Mouse (Mus musculus): ENCODE measurements around the gene Syde2. TPM values are rescaled to one million over a fixed set of nuclear protein-coding genes. Genes with fewer than 3 reads are reported as not detected.

Syde2 gene
- polyA plus RNA-seq, 1 experiment from 2014 or later: 1.7 TPM

DNA sequence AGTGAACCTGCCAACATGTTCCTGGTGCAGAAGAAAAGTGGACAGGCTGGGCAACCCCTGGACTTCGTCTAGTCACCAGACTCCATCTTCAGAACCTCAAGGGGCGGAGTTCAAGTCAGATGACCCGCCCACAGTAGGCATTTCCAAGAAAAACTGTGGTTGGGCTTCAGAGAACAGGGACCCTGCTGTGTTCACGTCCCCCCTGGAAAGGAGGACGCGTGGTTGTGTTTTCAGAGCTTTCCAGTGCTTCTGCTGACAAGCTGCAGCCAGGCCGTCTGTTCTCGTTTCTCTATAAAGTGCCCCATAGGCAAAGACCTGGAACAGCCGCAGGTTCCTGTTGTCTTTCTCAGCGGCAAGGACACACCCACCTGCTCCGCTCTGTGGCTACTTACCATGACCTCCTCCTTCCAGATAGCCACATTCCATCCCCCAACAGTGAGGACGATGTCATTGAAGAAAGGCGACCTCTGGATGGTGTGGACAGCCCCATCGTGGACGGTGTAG lies 60.1 kb downstream of the Syde2 start:
- Histone ChIP-seq H3K27me3 (no peaks in the 10 kb centered on the region), H3K4me3 (no peak overlapping the region), H3K36me3 (no peaks in the 10 kb centered on the region), H3K4me2 (peak overlapping the region; percentile 22), H3K9me3 (no peaks in the 10 kb centered on the region), H3K27ac (no peak overlapping the region), H3K9ac (no peak overlapping the region), H3K4me1 (peaks cover 12% of the 10 kb centered on the region)
- WGBS: 26% methylated on average over 15 of the region's 15 CpGs
- peak; percentile 72 for ATAC-seq (ENCODE audit: insufficient number of reproducible peaks, low FRiP score, low TSS enrichment, low read depth)

DNA sequence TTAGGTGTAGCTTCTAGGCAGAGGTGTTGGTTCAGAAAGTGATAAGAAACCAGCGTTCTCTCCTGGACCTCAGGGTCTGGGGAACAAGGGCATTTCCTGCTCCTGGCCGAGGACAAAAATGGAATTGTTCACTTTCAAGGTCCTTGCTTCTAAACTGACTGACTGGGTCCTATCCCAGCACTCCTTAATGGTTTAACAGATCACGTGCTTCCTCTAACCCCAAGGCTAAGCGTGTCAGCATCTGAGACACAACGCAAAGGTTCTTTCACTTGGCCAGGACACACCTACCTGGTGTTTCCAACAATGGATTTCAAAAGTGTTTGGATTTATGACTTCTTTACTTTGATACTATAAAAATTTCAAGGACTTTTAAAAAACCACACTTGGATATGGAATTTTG lies 62.3 kb downstream of the Syde2 start:
- Histone ChIP-seq H3K4me3 (no peak overlapping the region), H3K27ac (no peak overlapping the region), H3K9me3 (no peaks in the 10 kb centered on the region), H3K4me1 (peaks cover 15% of the 10 kb centered on the region), H3K36me3 (no peaks in the 10 kb centered on the region), H3K9ac (no peak overlapping the region), H3K4me2 (no peak overlapping the region), H3K27me3 (no peaks in the 10 kb centered on the region)
- WGBS: 73% methylated on average over 5 of the region's 5 CpGs
- no peak for ATAC-seq (ENCODE audit: insufficient number of reproducible peaks, low FRiP score, low TSS enrichment, low read depth)

DNA sequence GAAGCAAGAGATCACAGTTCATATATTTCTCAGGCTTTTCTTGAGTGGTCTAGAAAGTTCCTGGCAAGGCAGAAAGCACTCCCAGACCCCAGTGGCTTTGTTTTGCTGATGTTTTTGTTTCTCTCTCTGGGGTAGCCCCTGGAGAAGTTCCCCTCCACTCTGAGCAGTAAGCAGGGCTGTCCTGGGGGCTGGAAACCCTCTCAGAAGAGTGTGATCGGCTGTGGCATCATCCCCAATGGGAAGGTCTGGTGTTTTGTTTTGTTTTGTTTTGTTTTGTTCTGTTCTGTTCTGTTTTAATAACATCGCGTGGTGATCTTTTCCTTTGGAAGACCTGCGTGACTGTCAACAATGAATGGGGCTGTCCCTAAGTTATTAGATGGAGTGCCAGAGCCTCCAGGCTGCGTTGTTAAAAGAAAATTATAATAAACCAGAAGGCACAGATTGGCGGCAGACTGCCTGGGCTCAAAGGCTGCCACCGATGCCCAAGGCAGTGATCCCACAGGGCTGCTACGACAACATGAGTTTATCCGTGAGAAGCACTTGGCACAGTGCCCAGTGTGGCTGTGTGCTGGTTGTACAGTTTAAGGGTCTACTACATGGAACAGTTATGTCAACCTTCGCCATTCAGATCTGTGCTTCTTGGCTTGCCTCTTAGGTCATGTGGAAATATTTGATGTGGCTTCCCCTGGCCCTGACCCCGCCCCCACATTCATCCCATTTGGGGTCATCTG lies 63.8 kb downstream of the Syde2 start:
- Histone ChIP-seq H3K4me2 (no peak overlapping the region), H3K36me3 (no peaks in the 10 kb centered on the region), H3K9ac (no peak overlapping the region), H3K4me3 (no peak overlapping the region), H3K27me3 (no peaks in the 10 kb centered on the region), H3K4me1 (peaks cover 15% of the 10 kb centered on the region), H3K9me3 (no peaks in the 10 kb centered on the region), H3K27ac (no peak overlapping the region)
- no peak for ATAC-seq (ENCODE audit: insufficient number of reproducible peaks, low FRiP score, low TSS enrichment, low read depth)
- 36% methylated on average over 11 of the region's 11 CpGs for WGBS

DNA sequence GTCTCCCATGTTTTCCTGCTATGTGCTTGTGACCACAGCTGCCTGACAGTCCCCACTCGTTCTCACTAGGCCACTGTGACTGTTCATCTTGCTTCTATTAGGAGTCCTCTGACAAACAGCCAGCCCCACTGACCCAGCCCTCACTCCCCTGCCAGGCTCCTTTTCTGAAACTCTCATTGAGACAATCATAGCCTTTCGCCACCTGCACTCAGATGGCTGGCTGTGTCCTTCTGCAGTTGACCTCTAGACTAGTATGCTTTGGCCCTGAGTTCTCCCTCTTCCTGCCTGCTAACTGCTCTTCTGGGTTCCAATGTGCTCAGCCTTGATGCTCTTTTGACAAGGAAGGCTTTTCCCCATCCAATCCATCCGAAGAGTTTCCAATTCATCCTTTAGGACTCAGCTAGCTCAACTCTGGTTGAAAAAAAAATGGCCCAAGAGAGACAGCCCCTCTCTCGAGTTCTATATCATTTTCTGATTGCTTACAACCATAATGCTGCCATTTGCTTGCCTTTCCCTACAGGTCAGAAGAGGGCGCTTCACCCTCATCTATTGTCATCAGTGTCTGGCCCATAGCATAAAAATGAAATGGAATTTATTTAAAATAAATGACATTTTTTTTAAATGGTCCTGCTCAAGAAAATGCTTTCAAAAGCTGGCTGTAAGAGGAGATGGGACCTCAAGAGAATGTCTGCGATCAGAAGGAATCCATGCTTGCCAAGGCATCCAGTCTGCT lies 65.6 kb downstream of the Syde2 start:
- H3K9me3 ChIP-seq: no peaks in the 10 kb centered on the region
- H3K27ac ChIP-seq: no peak overlapping the region
- no peak overlapping the region for H3K9ac ChIP-seq
- no peak overlapping the region for H3K4me2 ChIP-seq
- no peak for ATAC-seq (ENCODE audit: insufficient number of reproducible peaks, low FRiP score, low TSS enrichment, low read depth)
- H3K36me3 ChIP-seq: no peaks in the 10 kb centered on the region
- no peaks in the 10 kb centered on the region for H3K27me3 ChIP-seq
- WGBS: 61% methylated on average over 6 of the region's 6 CpGs
- H3K4me1 ChIP-seq: peaks cover 9% of the 10 kb centered on the region
- no peak overlapping the region for H3K4me3 ChIP-seq

DNA sequence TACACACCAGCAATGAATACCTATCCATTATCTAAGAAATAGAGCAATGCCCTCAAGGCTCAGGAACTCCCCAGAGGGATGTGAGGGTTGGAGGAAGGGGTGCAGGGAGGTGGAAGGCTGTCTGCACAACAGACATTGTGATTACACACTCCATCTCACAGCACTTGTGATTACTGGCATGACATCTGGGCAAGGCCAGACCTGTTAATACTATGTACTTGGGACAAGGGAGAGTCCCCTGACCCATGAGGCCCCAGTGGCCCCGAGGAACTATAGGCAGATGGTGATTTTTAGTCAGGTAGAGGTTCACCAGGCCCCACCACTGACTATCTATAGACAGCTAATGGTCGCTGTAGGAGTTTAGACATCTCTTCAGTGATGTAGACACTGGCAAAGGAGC lies 66.2 kb downstream of the Syde2 start:
- Histone ChIP-seq H3K9me3 (no peaks in the 10 kb centered on the region), H3K9ac (no peak overlapping the region), H3K27me3 (no peaks in the 10 kb centered on the region), H3K4me1 (peaks cover 9% of the 10 kb centered on the region), H3K4me3 (no peak overlapping the region), H3K36me3 (no peaks in the 10 kb centered on the region), H3K4me2 (no peak overlapping the region), H3K27ac (no peak overlapping the region)
- WGBS: 77% methylated on average over 2 of the region's 2 CpGs
- no peak for ATAC-seq (ENCODE audit: insufficient number of reproducible peaks, low FRiP score, low TSS enrichment, low read depth)

DNA sequence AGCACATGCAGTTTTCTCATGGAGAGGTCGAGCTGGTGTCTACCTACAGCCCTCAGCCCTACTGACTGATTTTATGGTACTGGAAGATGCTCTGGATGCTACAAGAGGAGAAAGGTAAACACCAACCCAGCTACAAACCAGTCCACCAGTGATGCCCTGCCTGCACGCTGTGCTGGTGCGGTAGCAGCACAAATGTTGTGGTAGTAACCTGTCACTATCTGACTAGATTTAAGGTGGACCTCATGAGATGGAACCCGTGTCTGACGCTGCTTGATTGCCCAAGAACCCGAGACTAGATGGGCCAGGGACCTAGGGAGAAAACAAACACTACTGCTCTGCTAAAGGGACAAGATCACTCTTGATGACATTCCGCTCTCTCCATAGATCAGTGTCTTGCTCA lies 69.5 kb downstream of the Syde2 start:
- Histone ChIP-seq H3K4me1 (peaks cover 11% of the 10 kb centered on the region; the same call in 1 of the 2 replicates), H3K9me3 (no peaks in the 10 kb centered on the region), H3K9ac (no peak overlapping the region), H3K4me3 (no peak overlapping the region), H3K27ac (no peak overlapping the region), H3K4me2 (no peak overlapping the region), H3K36me3 (no peaks in the 10 kb centered on the region), H3K27me3 (no peaks in the 10 kb centered on the region)
- ATAC-seq (ENCODE audit: insufficient number of reproducible peaks, low FRiP score, low TSS enrichment, low read depth): no peak
- WGBS: 77% methylated on average over 7 of the region's 7 CpGs

DNA sequence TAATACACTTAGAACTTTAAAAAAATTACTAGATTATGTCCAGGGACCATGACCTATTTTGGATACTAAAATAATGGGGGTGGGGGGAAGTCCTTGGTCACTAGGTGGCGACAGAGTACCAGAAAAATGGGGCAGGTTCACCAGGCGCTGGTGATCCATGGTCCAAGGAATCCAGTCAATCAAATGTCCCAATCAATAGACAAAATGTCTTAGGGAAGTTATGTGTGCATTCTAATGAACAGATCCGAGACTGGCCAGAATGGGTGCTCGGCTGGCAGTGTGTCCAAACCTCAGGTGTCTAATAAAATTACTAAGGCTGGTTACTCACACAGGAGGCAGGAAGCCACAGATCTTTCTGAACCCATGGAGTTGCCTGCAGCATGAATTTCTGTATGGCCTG lies 70.6 kb downstream of the Syde2 start:
- H3K36me3 ChIP-seq: no peaks in the 10 kb centered on the region
- H3K9me3 ChIP-seq: no peaks in the 10 kb centered on the region
- no peak for ATAC-seq (ENCODE audit: insufficient number of reproducible peaks, low FRiP score, low TSS enrichment, low read depth)
- H3K9ac ChIP-seq: no peak overlapping the region
- H3K4me1 ChIP-seq: peaks cover 6% of the 10 kb centered on the region; the same call in 1 of the 2 replicates
- H3K27ac ChIP-seq: no peak overlapping the region
- H3K4me2 ChIP-seq: no peak overlapping the region
- WGBS: 18% methylated on average over 4 of the region's 4 CpGs
- no peak overlapping the region for H3K4me3 ChIP-seq
- no peaks in the 10 kb centered on the region for H3K27me3 ChIP-seq

DNA sequence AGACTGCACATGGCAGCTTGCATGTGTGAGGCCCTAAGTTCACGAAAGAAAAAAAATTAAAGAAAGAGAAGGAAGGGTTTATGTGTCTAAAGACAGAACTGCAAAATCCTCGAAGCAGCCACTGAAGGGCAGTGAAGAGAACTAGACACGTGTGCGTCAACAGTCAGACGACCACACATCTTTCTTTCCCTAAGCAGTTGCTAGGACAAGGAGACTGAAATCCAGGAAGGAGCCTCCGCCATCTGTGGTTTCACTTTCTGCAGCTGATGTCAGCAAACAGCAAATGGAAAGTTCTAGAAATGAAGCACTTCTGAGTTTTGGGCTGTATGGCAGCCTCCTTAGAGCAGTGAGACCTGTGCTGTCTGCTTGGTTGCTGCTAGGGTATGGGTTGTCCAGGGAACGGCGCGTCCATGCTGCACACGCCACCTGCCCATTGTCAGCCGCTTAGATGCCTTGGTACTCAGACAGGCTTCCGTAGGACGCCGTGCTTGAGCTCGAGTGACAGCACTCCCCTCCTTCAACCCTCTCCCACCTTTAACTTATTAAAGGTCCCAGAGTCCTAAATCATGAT lies 71.8 kb downstream of the Syde2 start:
- no peak for ATAC-seq (ENCODE audit: insufficient number of reproducible peaks, low FRiP score, low TSS enrichment, low read depth)
- Histone ChIP-seq H3K9me3 (no peaks in the 10 kb centered on the region), H3K36me3 (no peaks in the 10 kb centered on the region), H3K4me2 (no peak overlapping the region), H3K4me1 (peaks cover 6% of the 10 kb centered on the region; the same call in 1 of the 2 replicates), H3K4me3 (no peak overlapping the region), H3K9ac (no peak overlapping the region), H3K27ac (no peak overlapping the region), H3K27me3 (no peaks in the 10 kb centered on the region)
- WGBS: 60% methylated on average over 15 of the region's 15 CpGs

DNA sequence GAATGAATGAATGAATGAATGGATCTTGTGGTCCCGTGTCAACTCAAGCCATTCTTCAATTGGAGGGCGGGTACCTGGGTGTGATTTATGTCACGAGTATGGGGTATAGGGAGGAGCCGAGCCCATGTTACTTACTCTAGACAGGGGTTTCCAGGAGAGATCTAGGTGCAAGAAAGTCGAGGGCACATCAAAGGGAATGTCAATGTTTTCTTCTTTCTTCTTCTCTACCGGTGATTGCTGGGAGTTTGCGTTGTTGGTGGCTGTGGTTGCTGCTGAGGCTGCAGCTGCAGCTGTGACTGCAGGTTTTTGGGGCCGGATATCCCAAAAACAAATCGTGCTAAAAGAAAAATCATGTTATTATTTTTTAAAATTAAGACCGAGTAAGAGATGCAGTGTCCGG lies 75.5 kb downstream of the Syde2 start:
- Histone ChIP-seq H3K9me3 (no peaks in the 10 kb centered on the region), H3K27ac (no peak overlapping the region), H3K36me3 (no peaks in the 10 kb centered on the region), H3K4me1 (peaks cover 6% of the 10 kb centered on the region; the same call in 1 of the 2 replicates), H3K27me3 (no peaks in the 10 kb centered on the region), H3K4me2 (no peak overlapping the region), H3K4me3 (no peak overlapping the region), H3K9ac (no peak overlapping the region)
- WGBS: 87% methylated on average over 11 of the region's 11 CpGs
- no peak for ATAC-seq (ENCODE audit: insufficient number of reproducible peaks, low FRiP score, low TSS enrichment, low read depth)

DNA sequence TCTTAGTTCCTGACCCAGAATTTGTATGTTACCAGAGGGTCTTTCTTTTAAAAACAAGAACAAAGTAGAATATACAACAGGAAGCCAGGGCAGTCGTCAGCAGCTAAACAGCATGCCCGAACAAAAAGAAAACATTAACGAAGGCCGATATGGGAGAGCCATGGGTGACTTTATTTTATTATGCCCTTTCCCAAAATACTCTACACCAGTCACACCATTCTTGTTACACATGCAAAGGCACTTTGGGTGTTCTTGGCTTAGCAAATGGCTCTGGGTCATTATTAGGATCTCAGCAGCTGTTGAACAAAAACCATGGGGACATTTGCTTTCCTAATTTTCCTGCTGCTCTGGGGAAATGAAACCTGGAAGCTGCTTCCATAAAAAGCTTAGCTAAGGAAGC lies 81.6 kb downstream of the Syde2 start:
- no peak for ATAC-seq (ENCODE audit: insufficient number of reproducible peaks, low FRiP score, low TSS enrichment, low read depth)
- H3K36me3 ChIP-seq: no peaks in the 10 kb centered on the region

More for the DNA sequence above, 81.6 kb downstream of the Syde2 start:
- H3K27me3 ChIP-seq: no peaks in the 10 kb centered on the region
- H3K4me3 ChIP-seq: no peak overlapping the region
- 55% methylated on average over 4 of the region's 4 CpGs for WGBS
- H3K27ac ChIP-seq: no peak overlapping the region
- H3K9ac ChIP-seq: no peak overlapping the region
- H3K4me1 ChIP-seq: no peaks in the 10 kb centered on the region
- no peak overlapping the region for H3K4me2 ChIP-seq
- H3K9me3 ChIP-seq: no peaks in the 10 kb centered on the region

All from limb, embryonic 15.5 days (tissue).